Mouse (Mus musculus) embryonic facial prominence, embryonic 13.5 days (tissue): ENCODE measurements around the gene Ccdc154. TPM values are rescaled to one million over a fixed set of nuclear protein-coding genes. Genes with fewer than 3 reads are reported as not detected.
A peak's percentile ranks its signal among the peaks of the same experiment; 100 is the strongest.

ENCODE experiments used
- ATAC-seq: fragments of 200-750 bp; cut with Nextera tagmentation; 2 replicates; pipeline ENCODE4 v1.8.0; 2017; ENCODE audit warnings: low read depth; ENCODE audit not compliant: insufficient number of reproducible peaks, insufficient read depth, low FRiP score, low TSS enrichment
- H3K27ac ChIP-seq: fragments of 300-500 bp; sonication (generic); 2 replicates; pipeline ENCODE4 v1.5.1; 2015; ENCODE audit warnings: moderate library complexity, mild to moderate bottlenecking, inconsistent platforms
- H3K27me3 ChIP-seq: fragments of 300-500 bp; sonication (generic); 2 replicates; pipeline ENCODE4 v1.6.1; 2015; ENCODE audit warnings: mild to moderate bottlenecking, inconsistent platforms
- H3K36me3 ChIP-seq: fragments of 300-500 bp; sonication (generic); 2 replicates; pipeline ENCODE4 v1.6.1; 2015; ENCODE audit warnings: mild to moderate bottlenecking, inconsistent platforms
- H3K4me1 ChIP-seq: fragments of 300-500 bp; sonication (generic); 2 replicates; pipeline ENCODE4 v1.6.1; 2015; ENCODE audit warnings: inconsistent platforms
- H3K4me2 ChIP-seq: fragments of 300-500 bp; sonication (generic); 2 replicates; pipeline ENCODE4 v1.6.1; 2015; ENCODE audit warnings: moderate library complexity, mild to moderate bottlenecking, inconsistent platforms
- H3K4me3 ChIP-seq: fragments of 300-500 bp; sonication (generic); 2 replicates; pipeline ENCODE4 v1.5.1; 2015; ENCODE audit warnings: mild to moderate bottlenecking, inconsistent platforms
- H3K9ac ChIP-seq: fragments of 300-500 bp; sonication (generic); 2 replicates; pipeline ENCODE4 v1.6.1; 2015; ENCODE audit warnings: mild to moderate bottlenecking, inconsistent platforms
- H3K9me3 ChIP-seq: fragments of 300-500 bp; sonication (generic); 2 replicates; pipeline ENCODE4 v1.6.1; 2016; ENCODE audit warnings: inconsistent platforms
- WGBS: fragments of 180-500 bp; shearing (Covaris S2); methylation state at CpG from one replicate; pipeline ENCODE4 v1.1.7; 2015; ENCODE audit warnings: mixed read lengths; 5-methylcytosine and 5-hydroxymethylcytosine counted together
- polyA plus RNA-seq: library from polyadenylated mRNA; unstranded; fragments of >200 nt; fragmentation: Nextera tagmentation; extraction: Ambion mirVana; gene quantifications from 2 replicates; pipeline ENCODE4 v1.2.1, GENCODE M21; 2015

Gene Ccdc154
- polyA plus RNA-seq, 1 experiment from 2014 or later = not detected

- H3K4me2 ChIP-seq = peak overlapping the region; percentile 99
- ATAC-seq = no peak
- no peaks in the 10 kb centered on the region for H3K9me3 ChIP-seq
- WGBS = 6% methylated on average over 17 of the region's 17 CpGs
- H3K4me1 ChIP-seq = peaks cover 33% of the 10 kb centered on the region
- H3K4me3 ChIP-seq = peak overlapping the region; percentile 96
- peaks cover 10% of the 10 kb centered on the region; the same call in 1 of the 2 replicates for H3K27me3 ChIP-seq
- H3K27ac ChIP-seq = peak overlapping the region; percentile 93
- H3K9ac ChIP-seq = peak overlapping the region; percentile 91
- H3K36me3 ChIP-seq = no peaks in the 10 kb centered on the region
Observed at GRCm38 (mm10) chr17:25184961-25185360, 22.7 kb downstream of the Ccdc154 start.

GRCm38 (mm10) chr17:25187784-25188149 lies 25.5 kb downstream of the Ccdc154 start:
- H3K4me1 ChIP-seq = peaks cover 37% of the 10 kb centered on the region
- peaks cover 17% of the 10 kb centered on the region for H3K36me3 ChIP-seq
- 5% methylated on average over 11 of the region's 11 CpGs for WGBS
- H3K27me3 ChIP-seq = no peaks in the 10 kb centered on the region
- peak overlapping the region; percentile 89 for H3K4me2 ChIP-seq
- no peaks in the 10 kb centered on the region for H3K9me3 ChIP-seq
- peak overlapping the region; percentile 99 for H3K4me3 ChIP-seq
- peak overlapping the region; percentile 86 for H3K27ac ChIP-seq
- ATAC-seq = no peak
- H3K9ac ChIP-seq = peak overlapping the region; percentile 91

DNA sequence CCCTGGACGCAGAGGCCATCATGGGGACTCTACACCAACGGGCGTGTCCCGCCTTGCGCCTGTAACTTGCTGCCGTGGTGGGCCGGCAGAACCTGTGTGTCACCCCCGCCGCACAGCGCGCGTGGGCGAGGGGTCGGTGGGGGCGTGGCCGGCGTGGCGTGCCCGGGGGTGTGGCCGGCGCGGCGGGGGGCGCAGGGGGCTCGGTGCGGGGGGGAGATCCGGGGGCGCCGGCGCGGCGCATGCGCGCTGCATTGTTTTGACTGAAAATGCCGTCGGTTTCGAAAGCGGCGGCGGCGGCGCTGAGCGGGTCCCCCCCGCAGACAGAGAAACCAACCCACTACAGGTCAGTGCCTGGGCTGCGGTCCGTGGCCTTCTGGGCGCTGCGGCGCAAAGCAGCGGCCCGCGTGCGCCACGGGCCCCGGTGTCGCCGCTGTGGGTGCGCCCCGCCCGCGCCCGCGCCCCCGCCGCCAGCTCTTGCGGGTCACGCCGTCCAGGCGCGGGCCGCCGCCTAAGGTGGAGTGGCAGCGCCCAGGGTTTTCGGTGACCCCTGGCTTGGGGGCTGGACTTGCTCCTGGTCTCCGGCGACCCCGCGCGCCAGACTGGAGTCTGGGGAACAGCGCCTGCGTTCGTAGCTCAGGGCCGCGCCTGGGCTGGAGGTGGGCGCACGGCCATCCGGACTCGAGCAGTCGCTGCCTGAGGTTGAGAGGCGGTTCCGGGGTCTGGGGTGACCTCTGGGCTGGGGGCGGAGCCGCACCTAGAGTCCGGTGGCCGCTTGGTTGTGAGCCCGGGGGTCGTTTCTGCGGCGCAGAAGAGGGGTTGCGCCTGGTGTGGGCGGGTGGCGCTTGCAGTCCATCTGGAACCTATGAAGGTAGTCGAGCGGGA lies 26.1 kb downstream of the Ccdc154 start, which contains the start of gene Unkl:
Gene Unkl (plus strand): TSS at position 248 of the 882 bp plus-strand sequence.
- H3K4me2 ChIP-seq = peak within 1 kb of the TSS; percentile 89

GRCm38 (mm10) chr17:25189091-25189490 lies 26.8 kb downstream of the Ccdc154 start:
- peak overlapping the region; percentile 99 for H3K4me3 ChIP-seq
- H3K9ac ChIP-seq = peak overlapping the region; percentile 91
- peak overlapping the region; percentile 89 for H3K4me2 ChIP-seq
- 5% methylated on average over 16 of the region's 16 CpGs for WGBS
- peaks cover 29% of the 10 kb centered on the region for H3K36me3 ChIP-seq
- no peaks in the 10 kb centered on the region for H3K27me3 ChIP-seq
- H3K27ac ChIP-seq = peak overlapping the region; percentile 86; the same call in 1 of the 2 replicates
- H3K9me3 ChIP-seq = no peaks in the 10 kb centered on the region
- ATAC-seq = no peak
- H3K4me1 ChIP-seq = peaks cover 31% of the 10 kb centered on the region

More for the DNA sequence above, 26.1 kb downstream of the Ccdc154 start, which contains the start of gene Unkl:
- under 1% methylated on average over 97 of the region's 104 CpGs for WGBS
- Histone ChIP-seq H3K9ac (peak within 1 kb of the TSS; percentile 91), H3K36me3 (peaks cover 23% of the 10 kb centered on the region), H3K27ac (peak within 1 kb of the TSS; percentile 86), H3K4me3 (peak within 1 kb of the TSS; percentile 99), H3K9me3 (no peaks in the 10 kb centered on the region), H3K4me1 (peaks cover 36% of the 10 kb centered on the region), H3K27me3 (no peaks in the 10 kb centered on the region)
- peak; percentile 29; the same call in 1 of the 2 replicates for ATAC-seq

GRCm38 (mm10) chr17:25202401-25202800 lies 40.1 kb downstream of the Ccdc154 start:
- Histone ChIP-seq H3K9ac (no peak overlapping the region), H3K4me3 (no peak overlapping the region), H3K4me2 (no peak overlapping the region), H3K27ac (no peak overlapping the region), H3K36me3 (peaks cover 84% of the 10 kb centered on the region), H3K4me1 (no peaks in the 10 kb centered on the region), H3K9me3 (no peaks in the 10 kb centered on the region), H3K27me3 (no peaks in the 10 kb centered on the region)
- ATAC-seq = no peak
- WGBS = 87% methylated on average over 4 of the region's 4 CpGs

DNA sequence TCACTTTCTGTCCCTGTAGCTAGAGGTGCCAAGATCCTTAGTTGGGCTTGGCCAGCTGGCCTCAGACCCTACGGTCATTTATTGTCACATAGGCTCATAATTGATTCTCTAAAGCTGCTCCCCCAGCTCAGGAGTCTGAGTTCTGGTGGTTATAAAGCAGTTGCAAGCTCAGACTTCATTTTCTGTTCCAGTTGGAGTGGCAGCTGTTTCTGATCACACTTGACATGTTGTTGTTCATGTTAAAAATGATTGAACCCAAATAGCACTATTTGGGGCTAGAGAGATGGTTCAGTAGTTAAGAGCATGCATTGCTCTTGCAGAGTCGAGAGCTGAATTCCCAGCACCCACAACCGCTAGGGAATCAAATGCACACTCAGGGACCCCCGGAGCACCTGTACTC lies 47.7 kb downstream of the Ccdc154 start:
- Histone ChIP-seq H3K4me1 (no peaks in the 10 kb centered on the region), H3K4me3 (no peak overlapping the region), H3K9me3 (no peaks in the 10 kb centered on the region), H3K27me3 (no peaks in the 10 kb centered on the region), H3K36me3 (peaks cover 92% of the 10 kb centered on the region), H3K9ac (no peak overlapping the region), H3K4me2 (no peak overlapping the region), H3K27ac (no peak overlapping the region)
- no peak for ATAC-seq
- WGBS = 94% methylated on average over 4 of the region's 4 CpGs

GRCm38 (mm10) chr17:25210680-25211466 lies 48.6 kb downstream of the Ccdc154 start:
- Histone ChIP-seq H3K27me3 (no peaks in the 10 kb centered on the region), H3K4me2 (no peak overlapping the region), H3K27ac (no peak overlapping the region), H3K9me3 (no peaks in the 10 kb centered on the region), H3K4me1 (no peaks in the 10 kb centered on the region), H3K9ac (no peak overlapping the region), H3K36me3 (peaks cover 94% of the 10 kb centered on the region), H3K4me3 (no peak overlapping the region)
- ATAC-seq = no peak
- 90% methylated on average over 15 of the region's 15 CpGs for WGBS

GRCm38 (mm10) chr17:25211705-25212104 lies 49.4 kb downstream of the Ccdc154 start:
- Histone ChIP-seq H3K9ac (no peak overlapping the region), H3K9me3 (no peaks in the 10 kb centered on the region), H3K4me2 (no peak overlapping the region), H3K27ac (no peak overlapping the region), H3K4me3 (no peak overlapping the region), H3K27me3 (no peaks in the 10 kb centered on the region), H3K36me3 (peaks cover 96% of the 10 kb centered on the region), H3K4me1 (no peaks in the 10 kb centered on the region)
- ATAC-seq = no peak
- WGBS = 87% methylated on average over 4 of the region's 4 CpGs

- Histone ChIP-seq H3K27me3 (no peaks in the 10 kb centered on the region), H3K9ac (no peak overlapping the region), H3K27ac (no peak overlapping the region), H3K4me3 (no peak overlapping the region), H3K36me3 (peaks cover 91% of the 10 kb centered on the region), H3K4me1 (no peaks in the 10 kb centered on the region), H3K4me2 (no peak overlapping the region), H3K9me3 (no peaks in the 10 kb centered on the region)
- ATAC-seq = no peak
- 80% methylated on average over 3 of the region's 3 CpGs for WGBS
Observed at GRCm38 (mm10) chr17:25215431-25215830, 53.2 kb downstream of the Ccdc154 start.

DNA sequence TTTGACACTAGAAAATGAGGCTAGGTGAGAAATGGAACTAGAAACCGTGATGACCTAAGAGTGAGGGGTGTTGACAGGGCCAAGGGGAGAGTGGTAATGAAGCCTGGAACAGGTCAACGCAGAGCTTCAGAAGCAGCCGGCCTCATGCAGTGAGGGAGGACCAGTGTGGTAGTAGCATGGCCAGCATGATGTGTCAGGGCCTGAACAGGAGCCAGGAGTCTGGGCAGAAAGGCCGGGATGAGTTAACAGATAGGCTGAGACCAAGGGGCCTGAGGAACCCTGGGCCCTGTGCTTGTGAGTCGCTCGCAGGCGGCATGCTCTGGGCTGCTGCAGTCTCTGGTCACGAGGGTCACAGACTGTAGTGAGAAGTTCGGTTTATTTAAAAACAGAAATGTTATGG lies 56.7 kb downstream of the Ccdc154 start:
- peaks cover 19% of the 10 kb centered on the region for H3K4me1 ChIP-seq
- 84% methylated on average over 9 of the region's 9 CpGs for WGBS
- no peak overlapping the region for H3K4me2 ChIP-seq
- H3K36me3 ChIP-seq = peaks cover 68% of the 10 kb centered on the region
- no peaks in the 10 kb centered on the region for H3K9me3 ChIP-seq
- H3K9ac ChIP-seq = no peak overlapping the region
- ATAC-seq = no peak
- no peak overlapping the region for H3K4me3 ChIP-seq
- no peak overlapping the region for H3K27ac ChIP-seq
- H3K27me3 ChIP-seq = no peaks in the 10 kb centered on the region

DNA sequence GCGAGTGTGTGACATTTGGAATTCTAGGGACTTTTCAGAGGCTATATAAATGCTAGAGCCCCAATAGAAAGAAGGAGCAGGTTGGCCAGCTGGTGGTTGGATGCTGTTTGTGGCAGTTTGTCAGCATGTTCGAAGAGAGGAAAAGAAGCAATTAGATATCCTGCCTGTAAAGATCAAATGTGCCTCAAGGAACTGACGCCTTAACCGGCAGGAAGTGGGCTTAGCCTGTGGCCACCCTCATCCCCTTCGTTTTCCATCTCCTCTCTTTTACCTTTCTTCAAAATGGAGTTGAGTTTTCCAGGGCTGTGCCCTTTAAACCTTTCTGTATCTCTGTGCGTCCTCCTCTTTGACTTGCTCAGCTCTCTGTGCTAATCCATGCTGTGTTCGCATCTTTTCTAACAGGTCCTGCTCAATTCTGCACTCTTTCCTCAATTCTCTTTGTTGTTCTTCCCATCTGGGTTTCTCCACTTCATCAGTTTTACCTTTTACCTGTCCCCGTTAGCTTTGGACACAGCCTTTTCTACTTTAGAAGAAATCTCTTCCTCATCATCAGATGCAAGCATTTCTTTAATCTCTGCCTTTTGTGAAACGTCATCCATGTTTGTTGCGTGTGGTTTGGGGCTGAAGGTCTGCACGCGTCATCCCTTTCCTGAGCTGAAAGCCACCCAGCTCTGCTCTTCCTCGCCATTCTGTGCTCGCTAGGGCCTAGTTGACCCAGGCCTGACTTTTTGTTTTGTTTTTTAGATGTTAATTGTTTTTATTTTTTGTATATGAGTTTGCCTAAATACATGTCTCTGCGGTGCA lies 57.4 kb downstream of the Ccdc154 start:
- H3K4me1 ChIP-seq = peaks cover 19% of the 10 kb centered on the region
- H3K27me3 ChIP-seq = no peaks in the 10 kb centered on the region
- 88% methylated on average over 15 of the region's 15 CpGs for WGBS
- no peaks in the 10 kb centered on the region for H3K9me3 ChIP-seq
- H3K4me2 ChIP-seq = no peak overlapping the region
- H3K27ac ChIP-seq = no peak overlapping the region
- no peak overlapping the region for H3K9ac ChIP-seq
- no peak overlapping the region for H3K4me3 ChIP-seq
- ATAC-seq = no peak
- peaks cover 66% of the 10 kb centered on the region for H3K36me3 ChIP-seq
